Mouse (Mus musculus) kidney, postnatal 0 days (tissue): ENCODE measurements around the gene Irf2bp2. TPM values are rescaled to one million over a fixed set of nuclear protein-coding genes. Genes with fewer than 3 reads are reported as not detected.

Experiments used
- ATAC-seq: fragments of 200-750 bp; cut with Nextera tagmentation; replicated peaks from 2 replicates; pipeline ENCODE4 v1.8.0; 2017; ENCODE audit warnings: low read depth, moderate number of reproducible peaks, moderate TSS enrichment, moderate library complexity; ENCODE audit not compliant: low FRiP score
- DNase-seq: peaks from one replicate; pipeline ENCODE4 v3.0.0-alpha.2; 2016; ENCODE audit warnings: low spot score
- H3K27ac ChIP-seq: fragments of 300-500 bp; sonication (generic); 2 replicates; pipeline ENCODE4 v1.5.1; 2014; ENCODE audit warnings: mild to moderate bottlenecking
- H3K27me3 ChIP-seq: fragments of 300-500 bp; sonication (generic); 2 replicates; pipeline ENCODE4 v1.6.1; 2014; ENCODE audit warnings: low read length, mixed read lengths; ENCODE audit not compliant: insufficient read depth
- H3K36me3 ChIP-seq: fragments of 300-500 bp; sonication (generic); 2 replicates; pipeline ENCODE4 v1.6.1; 2014; ENCODE audit warnings: low read length, mixed read lengths; ENCODE audit not compliant: insufficient read depth
- H3K4me1 ChIP-seq: fragments of 300-500 bp; sonication (generic); replicated peaks from 2 replicates; pipeline ENCODE4 v1.6.1; 2014; ENCODE audit warnings: antibody characterized with exemption, low read length, mixed read lengths; ENCODE audit not compliant: insufficient read depth
- H3K4me2 ChIP-seq: fragments of 300-500 bp; sonication (generic); 2 replicates; pipeline ENCODE4 v1.6.1; 2014; ENCODE audit warnings: mild to moderate bottlenecking, low read length, moderate library complexity, mixed read lengths
- H3K4me3 ChIP-seq: fragments of 300-500 bp; sonication (generic); replicated peaks from 2 replicates; pipeline ENCODE4 v1.5.1; 2014; ENCODE audit warnings: low read depth, low read length
- H3K9ac ChIP-seq: fragments of 300-500 bp; sonication (generic); 2 replicates; pipeline ENCODE4 v1.6.1; 2014; ENCODE audit warnings: low read depth, low read length
- H3K9me3 ChIP-seq: fragments of 300-500 bp; sonication (generic); replicated peaks from 2 replicates; pipeline ENCODE4 v1.6.1; 2016; ENCODE audit warnings: low read length, inconsistent platforms, mixed read lengths
- CTCF ChIP-seq: IDR thresholded peaks from 2 replicates; pipeline ENCODE4 v1.5.1; 2016; ENCODE audit warnings: antibody characterized with exemption, low read depth, mild to moderate bottlenecking, moderate library complexity
- WGBS: fragments of 180-500 bp; shearing (Covaris S2); extraction: QIAGEN DNeasy Blood & Tissue Kit; methylation state at CpG from one replicate; pipeline ENCODE4 v1.1.7; 2014; 5-methylcytosine and 5-hydroxymethylcytosine counted together
- polyA plus RNA-seq: library from polyadenylated mRNA; unstranded; fragments of >200 nt; fragmentation: Nextera tagmentation; extraction: Ambion mirVana; gene quantifications from 2 replicates; pipeline ENCODE4 v1.2.1, GENCODE M21; 2015

Irf2bp2 gene
- polyA plus RNA-seq, 1 experiment from 2014 or later, result 15.6 TPM

DNA sequence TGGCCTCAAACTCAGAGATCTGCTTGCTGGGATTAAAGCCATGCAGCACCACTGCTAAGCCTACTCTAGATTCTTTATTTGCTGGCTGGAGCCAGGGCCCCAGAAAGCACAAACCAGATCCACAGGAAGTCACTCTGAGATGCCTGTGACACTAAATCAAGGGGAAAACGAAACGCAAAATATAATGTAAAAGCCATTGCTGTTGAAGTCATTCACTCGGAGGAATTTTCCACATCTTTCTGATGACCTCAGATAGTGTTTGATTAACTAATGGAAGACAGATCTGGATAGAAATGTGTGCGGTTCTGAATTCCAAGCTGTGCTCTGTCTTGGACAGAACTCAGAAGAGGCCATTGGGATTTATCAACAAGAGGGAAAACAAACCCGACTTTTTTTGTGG, 22.9 kb upstream of the Irf2bp2 start:
- H3K4me1 ChIP-seq, result peaks cover 22% of the 10 kb centered on the region; the same call in 1 of the 2 replicates
- ATAC-seq (no peak), DNase-seq (peak; percentile 70)
- H3K9me3 ChIP-seq, result no peaks in the 10 kb centered on the region
- no peak overlapping the region for H3K4me3 ChIP-seq
- WGBS, result 50% methylated on average over 5 of the region's 5 CpGs
- H3K27me3 ChIP-seq, result no peaks in the 10 kb centered on the region
- H3K9ac ChIP-seq, result no peak overlapping the region
- no peak overlapping the region for H3K4me2 ChIP-seq
- H3K27ac ChIP-seq, result peak overlapping the region; percentile 91
- TF ChIP-seq CTCF, result no peak
- no peaks in the 10 kb centered on the region for H3K36me3 ChIP-seq

DNA sequence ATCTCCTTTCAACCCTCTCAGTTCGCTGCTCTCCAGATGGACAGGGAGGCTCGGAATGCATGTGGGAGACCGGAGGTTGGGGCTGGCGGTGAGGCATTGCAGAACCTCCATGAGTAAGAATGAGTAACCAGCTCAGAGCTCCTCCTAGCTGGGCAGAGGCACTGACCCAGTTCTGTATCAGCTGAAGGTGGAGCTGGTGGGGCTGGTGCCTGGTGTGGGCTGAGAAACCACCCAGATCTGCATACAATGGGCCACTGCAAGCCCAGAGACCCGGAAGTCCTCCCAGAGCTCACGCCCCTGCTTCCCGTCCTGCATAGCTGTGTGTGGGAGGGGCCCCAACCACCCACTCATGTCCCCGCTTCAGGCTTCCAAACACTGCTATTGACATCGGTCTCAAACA, 22.0 kb upstream of the Irf2bp2 start:
- H3K4me1 ChIP-seq, result peaks cover 22% of the 10 kb centered on the region; the same call in 1 of the 2 replicates
- 18% methylated on average over 9 of the region's 9 CpGs for WGBS
- no peaks in the 10 kb centered on the region for H3K27me3 ChIP-seq
- no peak overlapping the region for H3K4me3 ChIP-seq
- no peaks in the 10 kb centered on the region for H3K36me3 ChIP-seq
- ATAC-seq, result peak; percentile 89
- DNase-seq, result peak; percentile 96
- no peaks in the 10 kb centered on the region for H3K9me3 ChIP-seq
- H3K4me2 ChIP-seq, result peak overlapping the region; percentile 13; the same call in 1 of the 2 replicates
- H3K27ac ChIP-seq, result peak overlapping the region; percentile 91
- H3K9ac ChIP-seq, result no peak overlapping the region
- peak; percentile 47; the same call in 1 of the 2 replicates for TF ChIP-seq CTCF

DNA sequence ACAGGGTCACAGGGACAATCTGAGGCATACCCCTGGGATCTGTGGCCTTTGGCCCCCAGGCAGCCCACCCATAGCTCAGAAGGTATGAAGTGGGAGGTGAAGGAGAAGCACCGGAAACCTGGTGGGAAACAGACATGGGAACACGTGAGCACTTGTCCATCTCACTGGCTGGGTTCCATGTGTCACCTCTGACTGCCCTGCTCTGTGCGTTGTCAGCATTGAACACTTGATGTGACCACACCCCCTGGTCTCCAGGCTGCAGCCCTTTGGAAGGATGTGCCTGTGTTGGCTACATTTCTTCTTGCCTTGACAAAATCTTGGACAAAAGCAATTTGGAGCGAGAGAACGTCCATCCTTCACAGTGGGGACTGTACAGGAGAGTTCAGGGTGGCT, 20.9 kb upstream of the Irf2bp2 start:
- peaks cover 22% of the 10 kb centered on the region; the same call in 1 of the 2 replicates for H3K4me1 ChIP-seq
- no peak overlapping the region for H3K4me3 ChIP-seq
- H3K36me3 ChIP-seq, result no peaks in the 10 kb centered on the region
- no peaks in the 10 kb centered on the region for H3K9me3 ChIP-seq
- no peak overlapping the region for H3K9ac ChIP-seq
- WGBS, result 40% methylated on average over 5 of the region's 5 CpGs
- H3K27me3 ChIP-seq, result no peaks in the 10 kb centered on the region
- TF ChIP-seq CTCF, result no peak
- DNase-seq (no peak), ATAC-seq (no peak)
- H3K27ac ChIP-seq, result peak overlapping the region; percentile 91
- H3K4me2 ChIP-seq, result no peak overlapping the region

DNA sequence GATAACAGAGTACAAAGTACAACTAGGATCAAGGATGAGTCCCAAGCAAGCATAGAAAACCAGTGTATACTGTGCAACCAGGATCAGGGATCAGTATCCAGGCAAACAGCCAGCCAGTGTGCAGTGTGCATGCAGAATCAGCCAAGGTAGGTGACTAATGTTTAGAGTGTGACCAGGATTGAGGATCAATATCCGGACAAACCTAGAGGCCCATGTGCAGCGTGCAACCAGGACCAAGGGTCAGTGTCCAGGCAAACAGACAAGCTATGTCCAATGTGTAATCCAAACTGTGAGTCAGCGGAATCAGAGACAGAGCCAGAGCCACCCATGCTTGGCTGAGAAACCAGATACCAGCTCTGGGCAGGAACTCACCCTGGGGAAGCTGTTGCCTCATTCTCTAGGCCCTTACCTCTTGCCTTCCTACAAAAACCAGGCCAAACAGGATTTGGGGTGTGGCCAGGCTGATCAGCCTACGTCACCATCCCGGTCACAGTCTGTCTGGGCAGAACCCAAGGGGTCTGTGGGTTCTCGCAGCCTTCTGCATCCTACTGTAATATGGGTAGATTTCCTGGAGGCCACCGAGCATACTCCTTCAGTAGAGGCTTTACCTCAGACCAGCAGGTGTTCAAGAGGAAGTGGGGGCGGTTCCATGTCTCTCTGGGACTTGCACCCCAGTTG, 20.4 kb upstream of the Irf2bp2 start:
- peaks cover 22% of the 10 kb centered on the region; the same call in 1 of the 2 replicates for H3K4me1 ChIP-seq
- no peak for TF ChIP-seq CTCF
- peak; percentile 65 for ATAC-seq

DNA sequence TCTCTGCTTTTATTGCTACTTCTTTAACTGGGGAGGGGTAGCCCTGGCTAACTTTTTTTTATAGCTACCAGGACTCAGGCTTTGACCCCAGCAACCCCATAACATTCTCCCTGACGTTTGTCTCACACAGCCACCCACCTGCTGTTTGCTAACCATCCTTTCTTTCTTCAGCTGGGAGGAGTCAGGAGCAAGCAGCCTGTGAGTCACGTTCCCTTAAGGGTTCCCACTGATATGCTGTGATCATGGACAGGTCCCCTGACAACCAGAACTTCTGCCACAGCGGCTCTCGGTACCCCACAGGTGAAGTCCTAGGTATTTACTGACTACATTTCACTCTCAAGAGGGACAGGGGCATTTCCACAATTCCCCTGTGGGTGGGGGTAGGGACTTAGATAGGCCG, 19.4 kb upstream of the Irf2bp2 start:
- H3K4me3 ChIP-seq, result no peak overlapping the region
- H3K27ac ChIP-seq, result peak overlapping the region; percentile 55; the same call in 1 of the 2 replicates
- H3K4me2 ChIP-seq, result no peak overlapping the region
- no peak overlapping the region for H3K9ac ChIP-seq
- H3K27me3 ChIP-seq, result no peaks in the 10 kb centered on the region
- ATAC-seq (no peak), DNase-seq (no peak)
- peaks cover 22% of the 10 kb centered on the region; the same call in 1 of the 2 replicates for H3K4me1 ChIP-seq
- no peak for TF ChIP-seq CTCF
- WGBS, result 66% methylated on average over 5 of the region's 5 CpGs
- no peaks in the 10 kb centered on the region for H3K9me3 ChIP-seq
- no peaks in the 10 kb centered on the region for H3K36me3 ChIP-seq

More for the DNA sequence above, 20.4 kb upstream of the Irf2bp2 start:
- Histone ChIP-seq H3K4me2 (no peak overlapping the region), H3K4me3 (no peak overlapping the region), H3K9me3 (no peaks in the 10 kb centered on the region), H3K9ac (no peak overlapping the region), H3K27ac (peak overlapping the region; percentile 91), H3K36me3 (no peaks in the 10 kb centered on the region), H3K27me3 (no peaks in the 10 kb centered on the region)
- WGBS, result 51% methylated on average over 8 of the region's 8 CpGs
- DNase-seq, result peak; percentile 85

DNA sequence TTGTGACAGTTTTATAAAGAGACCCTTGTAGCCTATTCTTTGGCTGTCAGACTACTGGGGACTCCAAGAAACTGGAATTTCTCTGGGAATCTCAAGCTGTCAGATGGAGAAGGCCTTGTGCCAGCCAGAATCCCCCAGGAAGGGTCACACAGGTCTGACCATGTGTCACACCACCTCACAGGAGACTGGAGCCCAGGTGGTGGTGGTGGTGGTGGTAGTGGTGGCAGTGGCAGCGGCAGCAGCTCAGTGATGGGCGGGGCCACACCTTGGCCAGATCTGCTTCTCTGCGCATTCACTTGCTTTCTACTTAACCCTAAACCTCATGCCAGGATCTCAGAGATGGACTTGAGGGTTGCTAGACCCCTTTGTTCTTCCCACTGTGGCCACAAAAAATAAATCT, 19.0 kb upstream of the Irf2bp2 start:
- Histone ChIP-seq H3K36me3 (no peaks in the 10 kb centered on the region), H3K27me3 (no peaks in the 10 kb centered on the region), H3K9ac (no peak overlapping the region), H3K27ac (no peak overlapping the region), H3K9me3 (no peaks in the 10 kb centered on the region), H3K4me3 (no peak overlapping the region), H3K4me2 (no peak overlapping the region), H3K4me1 (peaks cover 22% of the 10 kb centered on the region; the same call in 1 of the 2 replicates)
- ATAC-seq, result no peak
- no peak for TF ChIP-seq CTCF
- no peak for DNase-seq
- 92% methylated on average over 3 of the region's 3 CpGs for WGBS
